Mouse (Mus musculus) heart, postnatal 4 days (tissue): ENCODE results near the gene Lipc. TPM values are rescaled to one million over a fixed set of nuclear protein-coding genes. Genes with fewer than 3 reads are reported as not detected.
"Not testable (repeated sequence)": the region's sequence is repeated elsewhere in the genome, so short reads cannot be mapped to it uniquely, and the experiment has no call there.

Source experiments
- DNase-seq: peaks from one replicate; pipeline ENCODE4 v3.0.0; 2021
- total RNA-seq, 2 experiments: library from RNA; stranded (reverse); gene quantifications; 2 replicates each; pipeline ENCODE4 v1.2.3; 2021

The Lipc gene
- total RNA-seq, 2 experiments from 2014 or later, result 0.41 TPM; not detected in 1

DNA sequence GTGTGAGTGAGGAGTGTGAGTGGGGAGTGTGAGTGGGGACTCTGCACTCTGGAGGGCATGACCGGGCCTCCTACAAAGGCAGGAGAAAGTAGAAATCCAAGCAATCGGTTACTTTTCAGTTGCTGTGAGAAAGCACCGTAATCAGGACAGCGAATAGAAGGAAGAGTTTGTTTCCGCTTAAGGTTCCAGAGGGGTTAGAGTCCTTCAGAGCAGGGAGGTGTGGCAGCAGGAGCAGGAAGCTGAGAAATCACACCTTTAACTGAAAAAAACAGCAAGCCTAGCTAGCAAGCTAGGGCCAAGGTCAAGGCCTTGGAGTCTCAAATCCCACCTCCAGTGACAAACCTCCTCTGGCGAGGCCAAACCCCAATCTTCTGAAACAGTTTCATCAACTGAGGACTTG, 97.1 kb downstream of the Lipc start:
- no peak for DNase-seq

- not testable (repeated sequence) for DNase-seq
Observed at GRCm38 (mm10) chr9:70853081-70853480, 98.9 kb downstream of the Lipc start.

- no peak for DNase-seq
Observed at GRCm38 (mm10) chr9:70851533-70851932, 100.5 kb downstream of the Lipc start.

DNA sequence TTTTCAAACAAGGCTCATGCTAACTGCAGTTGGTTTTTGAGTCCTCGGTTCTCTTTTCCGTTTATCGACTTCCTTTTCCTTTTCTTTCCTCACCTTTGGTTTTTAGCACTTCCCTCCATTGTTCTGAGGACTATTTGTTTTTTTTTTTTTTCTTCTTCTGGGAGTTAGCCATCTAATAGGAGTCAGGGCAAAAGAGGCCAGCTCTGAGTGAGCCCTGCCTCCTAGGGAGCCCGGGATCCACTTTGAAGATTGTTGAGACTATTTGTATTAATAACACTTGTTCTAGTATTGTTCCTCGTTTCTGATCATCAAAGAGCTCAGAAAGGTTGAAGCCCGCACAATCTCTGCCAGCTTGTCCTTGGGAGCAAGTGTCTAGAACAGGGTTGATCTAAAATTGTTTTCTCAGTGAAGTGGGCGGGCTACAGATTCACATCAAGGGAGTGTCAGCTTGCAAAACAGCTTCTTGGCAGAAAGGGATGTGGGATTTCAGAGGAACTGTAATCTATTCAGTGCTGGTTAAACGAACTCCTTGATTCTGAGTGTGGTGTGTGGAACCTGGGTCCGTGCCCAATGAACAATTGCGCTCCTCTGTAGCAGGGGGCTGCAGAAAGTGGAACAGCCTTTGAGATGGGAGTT, 103.8 kb downstream of the Lipc start:
- peak; percentile 41 for DNase-seq

GRCm38 (mm10) chr9:70847627-70848051, 104.4 kb downstream of the Lipc start:
- DNase-seq, result peak; percentile 39

- DNase-seq, result no peak
Observed at GRCm38 (mm10) chr9:70843270-70843669, 108.8 kb downstream of the Lipc start.

DNA sequence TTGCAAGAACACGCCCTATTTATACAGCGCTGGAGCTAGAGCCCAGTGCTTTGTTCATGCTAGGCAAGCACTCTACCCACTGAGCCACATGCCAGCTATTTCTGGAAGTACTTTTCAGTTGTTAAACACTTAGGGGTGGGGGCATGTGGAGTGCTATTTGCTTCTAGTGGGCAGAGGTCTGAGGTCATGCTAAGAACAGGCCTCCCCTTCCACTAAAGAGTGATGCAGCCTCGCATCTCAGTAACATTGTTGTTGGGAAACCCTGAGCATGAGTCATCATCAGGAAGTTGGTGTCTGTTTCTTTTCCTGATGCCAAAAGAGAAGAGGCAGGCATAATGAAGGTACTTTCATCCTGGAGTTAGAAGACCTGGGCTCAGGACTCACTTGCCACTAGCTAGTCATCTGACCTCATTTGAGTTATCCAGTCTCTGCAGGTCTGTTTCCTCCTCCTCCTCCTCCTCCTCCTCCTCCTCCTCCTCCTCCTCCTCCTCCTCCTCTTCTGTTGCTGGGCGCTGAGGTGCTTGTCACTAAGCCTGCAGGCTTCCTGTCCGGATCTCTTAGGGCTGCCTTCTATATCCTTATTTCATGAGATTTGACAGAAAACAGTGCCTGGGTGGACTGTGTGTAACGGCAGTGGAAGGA, 109.6 kb downstream of the Lipc start:
- DNase-seq, result no peak

GRCm38 (mm10) chr9:70841426-70842215, 110.4 kb downstream of the Lipc start:
- DNase-seq, result no peak

GRCm38 (mm10) chr9:70840861-70841341, 111.1 kb downstream of the Lipc start:
- DNase-seq, result no peak

- no peak for DNase-seq
Observed at GRCm38 (mm10) chr9:70838132-70838911, 113.7 kb downstream of the Lipc start.

GRCm38 (mm10) chr9:70834730-70835154, 117.3 kb downstream of the Lipc start:
- peak; percentile 84 for DNase-seq

- no peak for DNase-seq
Observed at GRCm38 (mm10) chr9:70834217-70834616, 117.8 kb downstream of the Lipc start.

GRCm38 (mm10) chr9:70833111-70833908, 118.7 kb downstream of the Lipc start:
- DNase-seq, result no peak

GRCm38 (mm10) chr9:70832231-70832630, 119.8 kb downstream of the Lipc start:
- no peak for DNase-seq

DNA sequence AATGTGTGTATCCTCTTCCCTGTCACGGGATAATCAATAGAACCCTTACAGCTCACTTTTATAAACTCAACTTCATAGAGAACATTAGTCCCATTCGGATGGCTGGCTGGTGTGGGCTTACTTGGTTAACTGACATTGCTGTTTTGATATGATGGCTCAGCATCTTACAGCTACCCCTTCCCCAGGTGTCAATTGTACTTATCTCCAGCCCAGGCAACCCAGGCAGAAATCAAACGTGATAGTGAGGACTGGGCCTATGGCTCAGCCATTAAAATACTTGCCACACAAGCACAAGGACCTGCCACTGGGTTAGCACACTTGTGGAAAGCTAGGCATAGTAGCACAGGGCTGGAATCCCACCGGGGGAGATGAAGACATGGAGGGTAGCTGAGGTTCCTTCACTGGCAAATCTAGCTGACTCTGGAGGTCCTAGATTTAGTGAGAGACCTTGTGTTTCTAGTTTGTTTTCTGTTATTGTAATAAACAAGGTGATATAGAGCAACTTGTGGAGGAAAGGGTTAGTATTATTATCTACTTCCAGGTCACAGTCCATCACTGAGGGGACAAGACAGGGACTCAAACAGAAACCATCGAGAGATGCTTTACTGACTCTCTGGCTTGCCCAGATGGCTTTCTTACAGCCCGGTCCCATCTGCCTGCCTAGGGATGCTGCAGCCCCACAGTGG, 121.0 kb downstream of the Lipc start:
- no peak for DNase-seq

DNA sequence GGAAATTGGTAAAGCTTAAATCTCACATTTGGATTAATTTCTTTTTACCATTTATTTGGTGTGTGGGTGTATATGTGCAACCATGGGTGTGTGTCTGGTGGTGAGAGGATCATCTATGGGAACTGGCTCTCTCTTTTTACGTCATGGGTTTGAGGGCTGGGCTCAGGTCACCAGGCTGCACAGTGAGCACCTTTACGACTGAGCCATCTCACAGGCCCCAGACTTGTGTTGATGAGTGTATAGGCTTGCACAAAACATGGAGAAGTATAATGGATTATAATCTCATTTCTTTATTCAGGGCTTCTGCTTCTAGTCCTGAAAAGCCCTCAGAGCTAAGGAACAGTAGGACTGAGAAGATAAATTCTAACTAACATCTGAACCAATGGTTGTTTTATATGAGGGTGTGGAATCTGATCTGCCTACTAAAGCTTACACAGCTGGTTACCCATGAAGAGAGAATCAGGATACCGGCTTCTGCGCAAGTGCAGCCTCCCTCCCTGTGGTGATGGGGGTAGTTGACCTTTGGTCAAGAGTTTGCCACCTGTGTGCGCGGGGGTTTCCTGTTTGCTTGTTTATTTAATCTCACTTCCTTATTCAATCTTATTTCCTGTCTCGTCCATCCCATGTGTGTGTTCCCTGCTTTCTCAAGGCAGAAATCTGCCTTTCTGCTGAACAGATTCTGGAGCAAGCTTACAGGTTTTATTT, 122.1 kb downstream of the Lipc start:
- DNase-seq, result no peak

DNA sequence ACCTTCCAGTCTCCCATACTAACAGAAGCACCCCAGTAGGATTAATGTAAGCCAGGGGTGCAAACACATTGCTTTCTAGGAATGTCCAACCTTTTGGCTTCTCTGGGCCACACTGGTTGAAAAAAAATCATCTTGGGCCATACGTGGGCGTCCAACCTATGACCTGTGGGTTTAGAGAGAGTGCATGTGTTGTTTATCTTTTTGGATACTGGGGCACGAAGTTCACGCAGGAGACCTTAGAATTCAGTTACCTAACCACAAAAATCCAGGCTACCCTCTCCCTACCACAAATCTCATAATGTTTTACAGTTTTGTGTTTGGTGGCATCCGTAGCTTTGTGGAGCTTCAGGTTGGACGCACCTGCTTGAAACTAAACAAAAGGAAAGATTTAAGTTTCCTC, 124.1 kb downstream of the Lipc start:
- DNase-seq, result no peak

DNA sequence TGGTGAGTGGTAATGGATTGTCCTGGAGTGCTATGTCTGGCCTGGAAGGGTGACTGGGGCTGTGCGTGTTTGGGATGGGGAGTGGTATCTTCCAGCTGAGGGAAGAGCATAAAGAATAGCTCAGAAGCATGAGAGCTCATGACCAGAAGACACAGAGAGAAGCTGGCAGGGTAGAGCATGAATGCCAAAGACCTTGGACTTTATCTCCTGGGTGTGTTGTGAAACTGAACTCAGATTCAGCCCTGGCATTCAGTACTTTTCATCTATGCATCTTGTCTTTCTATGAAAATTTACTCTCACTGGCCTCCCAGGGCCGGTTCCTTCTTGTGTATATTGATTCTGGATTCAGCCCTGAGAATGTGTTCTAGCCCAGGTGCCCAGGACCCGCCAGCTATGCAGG, 127.9 kb downstream of the Lipc start:
- DNase-seq, result no peak

DNA sequence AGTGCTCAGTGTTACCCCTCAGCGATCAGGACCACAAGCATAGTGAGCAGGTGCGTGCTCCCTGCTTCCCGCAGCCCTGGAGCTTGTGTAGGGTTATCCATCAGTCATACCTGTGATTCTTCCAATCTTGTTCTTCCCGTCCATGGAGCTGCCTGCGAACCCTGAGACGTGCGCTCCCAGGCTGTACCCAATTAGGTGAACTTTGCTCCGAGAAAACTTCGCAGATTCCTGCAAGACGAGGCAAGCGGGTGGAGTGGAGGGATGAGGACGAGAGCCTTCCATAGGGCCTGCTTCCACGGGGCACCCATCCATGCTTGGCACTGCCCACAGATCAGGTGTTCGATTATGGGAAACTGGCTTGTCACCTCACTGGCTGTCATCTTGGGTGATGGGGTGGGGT, 133.3 kb downstream of the Lipc start:
- no peak for DNase-seq

DNA sequence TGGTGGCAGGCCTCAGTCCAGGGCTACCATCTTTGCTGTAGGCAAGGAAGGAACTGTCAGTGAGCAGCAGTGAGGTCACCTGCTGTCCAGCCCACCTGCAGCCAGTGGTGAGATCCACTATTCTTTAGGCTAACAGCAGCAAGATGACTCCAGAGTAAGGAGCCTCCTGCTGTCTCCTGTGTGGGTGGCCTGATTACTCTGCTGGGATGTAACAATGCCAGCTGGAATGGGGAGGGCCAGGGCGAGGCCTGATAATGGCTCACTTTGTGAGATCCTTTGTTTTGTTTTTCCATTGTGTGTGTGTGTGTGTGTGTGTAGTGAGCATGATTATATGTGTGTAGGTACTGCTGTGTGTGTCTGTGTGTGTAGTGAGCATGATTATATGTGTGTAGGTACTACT, 134.6 kb downstream of the Lipc start:
- no peak for DNase-seq
